Mouse (Mus musculus): ENCODE measurements at regions not wholly inside any gene's neighbourhood (a gene's known extent, or its start where the extent isn't known, plus 50 kb on each side); places are given as distances from the start of the nearest gene placed in this dataset.

- TF ChIP-seq POLR2A (IDR thresholded peaks at IDR 0.05; ENCODE audit: extremely low read depth, insufficient read depth, low read length) (no peak), CTCF (IDR thresholded peaks at IDR 0.05; ENCODE audit: low read depth, low read length) (no peak)
Observed at GRCm38 (mm10) chr1:148823146-148823545, 1137.9 kb downstream of the Pla2g4a start.
